Mouse (Mus musculus) limb, embryonic 11.5 days (tissue): ENCODE data around the gene Dnmt3a. TPM values are rescaled to one million over a fixed set of nuclear protein-coding genes. Genes with fewer than 3 reads are reported as not detected.
A peak's percentile ranks its signal among the peaks of the same experiment; 100 is the strongest.

ENCODE experiments used
- ATAC-seq: fragments of 200-750 bp; cut with Nextera tagmentation; 2 replicates; pipeline ENCODE4 v1.8.0; 2017; ENCODE audit warnings: low read depth; ENCODE audit not compliant: insufficient number of reproducible peaks, low FRiP score, low TSS enrichment
- DNase-seq: peaks from one replicate; pipeline ENCODE4 v3.0.0-alpha.2; 2015; ENCODE audit warnings: low spot score
- H3K27ac ChIP-seq: fragments of 300-500 bp; sonication (generic); replicated peaks from 2 replicates; pipeline ENCODE4 v1.5.1; 2014; ENCODE audit warnings: low read depth, mild to moderate bottlenecking, low read length
- H3K27me3 ChIP-seq: fragments of 300-500 bp; sonication (generic); 2 replicates; pipeline ENCODE4 v1.6.1; 2014; ENCODE audit warnings: mild to moderate bottlenecking, low read length, mixed read lengths; ENCODE audit not compliant: control insufficient read depth, insufficient read depth
- H3K36me3 ChIP-seq: fragments of 300-500 bp; sonication (generic); 2 replicates; pipeline ENCODE4 v1.6.1; 2014; ENCODE audit warnings: mild to moderate bottlenecking, low read length, moderate library complexity, mixed read lengths; ENCODE audit not compliant: control insufficient read depth, insufficient read depth
- H3K4me1 ChIP-seq: fragments of 300-500 bp; sonication (generic); 2 replicates; pipeline ENCODE4 v1.6.1; 2014; ENCODE audit warnings: low read length, mixed read lengths; ENCODE audit not compliant: control insufficient read depth, insufficient read depth
- H3K4me2 ChIP-seq: fragments of 300-500 bp; sonication (generic); 2 replicates; pipeline ENCODE4 v1.6.1; 2014; ENCODE audit warnings: low read depth, mild to moderate bottlenecking, moderate library complexity; ENCODE audit not compliant: severe bottlenecking
- H3K4me3 ChIP-seq: fragments of 300-500 bp; sonication (generic); 2 replicates; pipeline ENCODE4 v1.5.1; 2014; ENCODE audit warnings: low read depth, low read length
- H3K9ac ChIP-seq: fragments of 300-500 bp; sonication (generic); 2 replicates; pipeline ENCODE4 v1.6.1; 2014; ENCODE audit warnings: mild to moderate bottlenecking, low read length
- H3K9me3 ChIP-seq: fragments of 300-500 bp; sonication (generic); 2 replicates; pipeline ENCODE4 v1.6.1; 2016; ENCODE audit warnings: low read length; ENCODE audit not compliant: control insufficient read depth
- WGBS: fragments of 180-500 bp; shearing (Covaris S2); extraction: QIAGEN DNeasy Blood & Tissue Kit; methylation state at CpG from one replicate; pipeline ENCODE4 v1.1.7; 2014; 5-methylcytosine and 5-hydroxymethylcytosine counted together
- polyA plus RNA-seq: library from polyadenylated mRNA; unstranded; fragments of >200 nt; fragmentation: Nextera tagmentation; extraction: Ambion mirVana; gene quantifications from 2 replicates; pipeline ENCODE4 v1.2.1, GENCODE M21; 2014

The Dnmt3a gene
- polyA plus RNA-seq, 1 experiment from 2014 or later = 158 TPM

DNA sequence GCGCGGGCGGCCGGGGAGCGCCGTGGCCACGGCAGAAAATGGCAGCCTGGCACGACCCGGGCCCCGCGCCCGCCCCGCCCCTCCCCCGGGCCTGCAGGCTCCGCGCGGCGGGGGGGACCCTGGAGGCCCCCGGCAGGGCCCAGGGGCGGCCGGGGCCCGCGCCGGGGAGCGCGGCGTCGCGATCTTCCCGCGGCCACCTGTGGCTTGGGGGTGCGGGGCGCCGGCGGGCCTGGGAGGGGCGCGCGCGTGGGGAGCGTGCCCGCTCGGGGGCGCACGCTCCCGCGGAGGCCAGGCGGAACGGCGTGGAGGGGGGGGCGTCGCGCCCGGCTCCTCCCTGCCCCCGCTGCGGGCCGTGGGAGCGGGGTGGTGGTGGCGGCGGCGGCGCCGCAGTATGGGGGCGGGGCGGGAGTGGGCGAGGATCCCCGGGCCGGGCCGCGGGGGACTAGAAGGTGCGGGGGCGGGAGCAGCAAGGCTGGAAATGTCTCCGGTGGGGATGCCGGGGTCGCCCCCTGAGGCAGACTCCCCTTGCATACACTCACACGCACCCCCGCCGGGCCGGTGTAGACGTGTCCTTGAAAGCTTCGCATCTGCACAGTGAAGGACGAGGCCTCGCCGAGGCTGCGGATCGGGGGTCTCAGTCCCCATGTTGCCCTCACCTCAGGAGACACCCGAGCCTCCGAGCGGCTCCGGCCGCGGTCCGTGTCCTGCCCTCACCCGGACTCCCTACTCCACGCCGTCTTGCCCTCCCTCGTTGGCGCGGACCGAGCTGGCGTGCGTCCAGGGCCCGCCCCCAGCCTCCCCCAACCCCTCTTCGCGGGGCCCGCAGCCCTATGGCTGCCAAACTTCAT, 2.0 kb downstream of the Dnmt3a start:
- Histone ChIP-seq H3K27me3 (peaks cover 3% of the 10 kb centered on the region; the same call in 1 of the 2 replicates), H3K36me3 (no peaks in the 10 kb centered on the region), H3K27ac (peak overlapping the region; percentile 79), H3K4me2 (peak overlapping the region; percentile 68), H3K9ac (peak overlapping the region; percentile 90), H3K9me3 (no peaks in the 10 kb centered on the region), H3K4me3 (peak overlapping the region; percentile 75), H3K4me1 (peaks cover 34% of the 10 kb centered on the region)
- WGBS = under 1% methylated on average over 43 of the region's 105 CpGs
- DNase-seq (peak; percentile 64), ATAC-seq (peak; percentile 52)

DNA sequence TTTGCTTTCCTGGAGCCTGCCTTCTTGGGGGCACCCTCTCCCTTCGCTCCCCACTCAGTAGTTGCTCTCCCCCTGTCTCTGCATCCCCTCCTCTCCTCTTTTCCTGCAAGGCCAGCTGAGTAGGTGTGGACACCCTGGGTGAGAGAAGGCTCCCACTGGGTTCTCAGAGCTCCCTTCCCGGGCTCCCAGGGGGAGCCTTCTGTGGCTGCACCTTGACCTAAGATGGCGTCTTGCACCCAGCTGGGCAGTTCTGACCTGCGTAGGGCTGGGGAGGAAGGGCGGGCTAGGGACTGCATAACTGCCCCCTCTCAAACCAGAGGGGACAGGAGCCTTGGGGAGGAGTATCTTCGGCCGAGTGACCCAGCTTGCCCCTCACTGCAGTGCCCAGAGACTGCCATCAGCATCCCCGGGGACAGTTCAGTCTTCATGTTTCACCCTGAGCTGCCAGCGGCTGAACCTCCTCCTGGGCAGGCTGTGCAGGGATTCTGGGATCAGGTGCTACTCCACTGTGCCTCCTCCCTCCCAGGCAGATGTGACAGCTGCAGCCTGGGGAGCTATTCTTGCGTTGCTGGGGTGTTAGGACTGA, 2.7 kb downstream of the Dnmt3a start:
- Histone ChIP-seq H3K27ac (peak overlapping the region; percentile 79; the same call in 1 of the 2 replicates), H3K9me3 (no peaks in the 10 kb centered on the region), H3K36me3 (no peaks in the 10 kb centered on the region), H3K27me3 (no peaks in the 10 kb centered on the region), H3K9ac (peak overlapping the region; percentile 90), H3K4me3 (peak overlapping the region; percentile 75), H3K4me2 (peak overlapping the region; percentile 68), H3K4me1 (peaks cover 34% of the 10 kb centered on the region)
- WGBS = 4% methylated on average over 10 of the region's 10 CpGs
- ATAC-seq = no peak
- peak; percentile 42 for DNase-seq

DNA sequence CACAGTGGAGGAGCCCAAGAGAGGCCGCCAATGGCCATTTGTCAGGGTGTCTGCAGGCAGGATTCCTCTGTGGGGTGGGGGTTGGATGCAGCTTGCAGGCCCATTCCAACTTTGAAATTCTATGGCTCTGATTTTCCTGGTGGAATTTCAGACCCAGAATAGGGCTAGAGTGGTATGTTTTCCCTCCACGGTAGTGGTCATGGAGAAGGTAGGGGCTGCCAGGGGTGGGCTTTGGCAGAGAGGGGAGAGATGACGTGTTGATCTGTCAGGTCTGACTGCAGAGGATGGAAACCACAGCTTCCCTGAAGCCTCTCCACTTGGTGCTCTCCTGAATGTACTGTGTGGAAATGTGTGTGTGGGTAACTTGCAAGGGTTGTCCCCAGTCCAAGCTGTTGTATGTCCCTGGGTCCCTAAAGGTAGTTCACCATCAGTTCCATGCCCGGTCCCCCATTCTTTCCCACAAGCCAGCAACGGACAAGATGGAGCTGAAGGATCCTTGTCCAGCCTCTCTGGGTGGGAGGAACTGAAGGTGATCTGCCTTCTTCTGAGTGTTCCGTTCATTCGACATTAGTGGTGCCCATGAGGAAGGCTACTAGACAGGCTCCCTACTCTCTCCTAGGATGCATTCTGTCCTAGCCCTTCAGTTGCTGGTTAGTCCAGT, 3.8 kb downstream of the Dnmt3a start:
- no peaks in the 10 kb centered on the region for H3K27me3 ChIP-seq
- H3K36me3 ChIP-seq = no peaks in the 10 kb centered on the region
- peaks cover 34% of the 10 kb centered on the region for H3K4me1 ChIP-seq
- H3K4me3 ChIP-seq = no peak overlapping the region
- no peak for ATAC-seq
- no peak overlapping the region for H3K4me2 ChIP-seq
- H3K9ac ChIP-seq = no peak overlapping the region
- H3K27ac ChIP-seq = no peak overlapping the region
- no peak for DNase-seq
- WGBS = 76% methylated on average over 7 of the region's 7 CpGs
- no peaks in the 10 kb centered on the region for H3K9me3 ChIP-seq

DNA sequence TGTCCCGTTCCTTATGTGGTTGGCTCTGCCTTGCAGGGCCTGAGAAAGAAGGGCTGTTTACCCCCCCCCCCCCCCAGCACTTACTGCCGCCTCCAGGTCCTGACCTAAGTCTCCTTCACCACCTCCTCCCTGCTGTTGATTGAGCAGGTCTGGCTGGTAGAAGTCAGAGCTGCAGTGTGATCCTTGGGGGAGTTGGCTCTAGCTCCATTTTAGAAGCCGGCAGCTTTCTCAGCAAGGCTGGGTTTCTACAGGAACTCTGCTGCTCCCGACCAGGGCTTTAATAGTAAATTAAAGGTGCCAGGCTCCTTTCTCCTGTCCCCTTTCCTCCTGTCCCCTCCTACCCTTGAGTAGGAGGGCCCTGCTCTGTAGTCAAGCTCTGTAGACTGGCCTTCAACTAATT, 4.6 kb downstream of the Dnmt3a start:
- DNase-seq (no peak), ATAC-seq (no peak)
- H3K4me1 ChIP-seq = peaks cover 34% of the 10 kb centered on the region
- 29% methylated on average over 4 of the region's 4 CpGs for WGBS
- no peak overlapping the region; the same call in 1 of the 2 replicates for H3K4me2 ChIP-seq
- H3K27me3 ChIP-seq = no peaks in the 10 kb centered on the region
- no peak overlapping the region for H3K9ac ChIP-seq
- no peak overlapping the region for H3K27ac ChIP-seq
- no peaks in the 10 kb centered on the region for H3K9me3 ChIP-seq
- no peak overlapping the region for H3K4me3 ChIP-seq
- H3K36me3 ChIP-seq = no peaks in the 10 kb centered on the region

DNA sequence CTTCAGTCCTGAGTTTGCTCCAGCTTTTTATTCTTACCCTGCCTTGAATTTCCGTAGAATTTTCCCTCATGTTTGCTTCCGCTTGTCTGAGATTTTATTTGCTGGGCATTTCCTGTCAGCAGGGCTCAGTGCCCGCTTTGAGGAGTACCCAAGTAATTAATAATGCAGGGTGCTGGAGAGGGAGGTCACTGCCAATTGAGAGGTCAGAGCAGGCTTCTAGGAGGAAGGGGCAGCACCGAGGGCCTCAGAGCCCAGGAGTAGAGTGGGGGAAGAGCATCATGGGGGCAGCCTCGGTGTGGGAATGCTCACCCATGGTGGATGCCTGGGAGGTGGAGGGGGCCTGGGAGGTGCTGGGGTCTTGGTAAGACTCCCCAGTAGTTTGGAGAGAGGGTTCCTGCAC, 5.8 kb downstream of the Dnmt3a start:
- no peak overlapping the region for H3K4me2 ChIP-seq
- H3K4me3 ChIP-seq = no peak overlapping the region
- H3K27me3 ChIP-seq = no peaks in the 10 kb centered on the region
- DNase-seq (no peak), ATAC-seq (no peak)
- no peak overlapping the region for H3K27ac ChIP-seq
- H3K9me3 ChIP-seq = no peaks in the 10 kb centered on the region
- no peak overlapping the region for H3K9ac ChIP-seq
- peaks cover 29% of the 10 kb centered on the region for H3K4me1 ChIP-seq
- no peaks in the 10 kb centered on the region for H3K36me3 ChIP-seq
- 13% methylated on average over 5 of the region's 5 CpGs for WGBS

DNA sequence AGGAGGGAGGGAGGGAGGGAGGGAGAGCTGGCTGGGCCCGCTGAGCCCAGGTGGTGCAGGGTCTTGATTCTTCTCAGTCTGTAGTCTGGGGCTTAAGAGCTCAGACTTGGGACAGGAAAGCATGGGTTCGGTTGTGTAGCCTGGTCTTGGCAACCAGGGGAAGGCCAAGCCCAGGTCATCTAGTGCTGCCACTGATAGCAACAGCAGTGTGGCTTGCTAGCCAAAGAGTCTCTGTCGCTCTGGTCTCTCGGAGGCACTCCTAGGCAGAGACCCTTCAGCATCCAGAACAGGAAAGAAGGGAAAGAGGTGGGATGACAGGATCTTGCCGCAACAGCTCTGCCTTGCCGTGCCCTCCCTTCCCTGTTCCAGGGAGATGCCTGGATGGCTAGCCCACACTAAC, 6.4 kb downstream of the Dnmt3a start:
- no peak for DNase-seq
- H3K4me3 ChIP-seq = no peak overlapping the region
- H3K36me3 ChIP-seq = no peaks in the 10 kb centered on the region
- no peaks in the 10 kb centered on the region for H3K27me3 ChIP-seq
- no peak overlapping the region for H3K27ac ChIP-seq
- H3K9me3 ChIP-seq = no peaks in the 10 kb centered on the region
- peaks cover 29% of the 10 kb centered on the region for H3K4me1 ChIP-seq
- H3K9ac ChIP-seq = no peak overlapping the region
- H3K4me2 ChIP-seq = no peak overlapping the region
- WGBS = 72% methylated on average over 5 of the region's 6 CpGs
- no peak for ATAC-seq

DNA sequence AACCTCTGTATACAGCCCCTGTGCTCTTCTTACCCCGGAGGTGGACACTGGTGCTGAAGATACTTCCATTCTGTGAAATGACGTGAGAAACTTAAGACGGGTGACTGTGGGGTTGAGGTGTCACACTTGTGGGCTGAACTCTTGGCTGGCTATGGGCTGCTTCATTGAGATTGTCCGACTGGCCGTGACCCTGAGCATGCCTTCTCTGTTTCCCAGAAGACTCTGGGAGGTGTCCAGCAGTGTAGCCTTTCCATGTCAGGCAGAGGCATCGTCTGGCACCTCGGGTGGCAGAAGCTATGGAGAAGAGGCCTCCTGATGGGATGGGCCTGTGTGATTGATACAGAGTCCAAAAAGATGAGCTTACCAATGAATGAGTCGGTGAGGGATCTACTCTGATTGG, 7.3 kb downstream of the Dnmt3a start:
- ATAC-seq (no peak), DNase-seq (no peak)
- Histone ChIP-seq H3K36me3 (no peaks in the 10 kb centered on the region), H3K27ac (no peak overlapping the region), H3K9me3 (no peaks in the 10 kb centered on the region), H3K4me2 (no peak overlapping the region), H3K4me3 (no peak overlapping the region), H3K27me3 (no peaks in the 10 kb centered on the region), H3K4me1 (peaks cover 28% of the 10 kb centered on the region), H3K9ac (no peak overlapping the region)
- WGBS = 88% methylated on average over 8 of the region's 8 CpGs

DNA sequence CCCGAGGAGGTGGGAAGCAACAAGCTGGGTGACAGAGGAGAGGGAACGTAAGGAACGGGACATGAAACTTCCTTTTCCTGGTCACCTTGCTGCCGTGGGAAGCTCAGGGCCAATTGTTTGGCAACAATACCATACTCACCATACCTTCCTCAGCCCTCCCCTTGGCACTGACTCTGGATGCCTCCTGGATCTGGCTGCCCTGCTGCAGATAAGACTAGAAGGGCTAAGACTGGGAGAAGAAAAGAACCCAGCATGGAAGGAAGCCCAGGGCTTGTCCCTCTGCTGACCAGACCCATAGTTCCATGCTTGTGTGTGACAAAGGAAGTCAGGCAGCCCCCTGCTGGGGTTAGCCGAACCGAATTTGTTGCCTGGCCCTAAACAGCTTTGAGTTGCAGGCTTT, 9.6 kb downstream of the Dnmt3a start:
- Histone ChIP-seq H3K36me3 (no peaks in the 10 kb centered on the region), H3K27ac (no peak overlapping the region), H3K4me3 (no peak overlapping the region), H3K27me3 (no peaks in the 10 kb centered on the region), H3K9ac (no peak overlapping the region), H3K4me1 (peaks cover 18% of the 10 kb centered on the region), H3K9me3 (no peaks in the 10 kb centered on the region), H3K4me2 (no peak overlapping the region)
- ATAC-seq (no peak), DNase-seq (no peak)
- 60% methylated on average over 6 of the region's 6 CpGs for WGBS
